Mouse (Mus musculus) megakaryocyte-erythroid progenitor cell, adult 5-6 weeks (primary cell): ENCODE results near the gene Slc44a5. TPM values are rescaled to one million over a fixed set of nuclear protein-coding genes. Genes with fewer than 3 reads are reported as not detected.
"Not testable (repeated sequence)": the region's sequence is repeated elsewhere in the genome, so short reads cannot be mapped to it uniquely, and the experiment has no call there.

Experiments used
- ATAC-seq: replicated peaks from 2 replicates; pipeline ENCODE4 v1.8.0; 2016; ENCODE audit warnings: mild to moderate bottlenecking, inconsistent platforms; ENCODE audit not compliant: severe bottlenecking, poor library complexity, low FRiP score, low TSS enrichment
- total RNA-seq, 2 experiments: library from RNA; stranded (forward) in 1 of 2; stranded (reverse) in 1 of 2; fragments of 200-1000, 215-1000 nt in 1 of 2; fragments of >200 nt in 1 of 2; fragmentation: Nextera tagmentation in 1 of 2; gene quantifications; 2 replicates each; pipeline ENCODE4 v1.2.3; 2014 to 2017

Slc44a5 gene
- total RNA-seq, 2 experiments from 2014 or later: 0.28 TPM; not detected in 1

- no peak for ATAC-seq
Measured at GRCm38 (mm10) chr3:154200422-154200828, 227.2 kb downstream of the Slc44a5 start.

GRCm38 (mm10) chr3:154201796-154202195, 228.6 kb downstream of the Slc44a5 start:
- no peak for ATAC-seq

GRCm38 (mm10) chr3:154202383-154202782, 229.1 kb downstream of the Slc44a5 start:
- ATAC-seq: no peak

- ATAC-seq: no peak
Measured at GRCm38 (mm10) chr3:154208479-154208878, 235.2 kb downstream of the Slc44a5 start.

GRCm38 (mm10) chr3:154209201-154209754, 236.0 kb downstream of the Slc44a5 start:
- ATAC-seq: no peak

- ATAC-seq: no peak
Measured at GRCm38 (mm10) chr3:154209776-154210430, 236.7 kb downstream of the Slc44a5 start.

GRCm38 (mm10) chr3:154210431-154211055, 237.3 kb downstream of the Slc44a5 start:
- ATAC-seq: no peak

GRCm38 (mm10) chr3:154212551-154212950, 239.3 kb downstream of the Slc44a5 start:
- peak; percentile 66 for ATAC-seq

- ATAC-seq: no peak
Measured at GRCm38 (mm10) chr3:154215309-154215708, 242.1 kb downstream of the Slc44a5 start.

GRCm38 (mm10) chr3:154215779-154216178, 242.5 kb downstream of the Slc44a5 start:
- ATAC-seq: 0 out of 2 replicates have a peak, but pooled peaks have one; percentile 42

GRCm38 (mm10) chr3:154222141-154222591, 248.9 kb downstream of the Slc44a5 start:
- no peak for ATAC-seq

- no peak for ATAC-seq
Measured at GRCm38 (mm10) chr3:154222688-154223087, 249.5 kb downstream of the Slc44a5 start.

GRCm38 (mm10) chr3:154226100-154226752, 253.0 kb downstream of the Slc44a5 start:
- peak; percentile 93 for ATAC-seq

GRCm38 (mm10) chr3:154244932-154245331, 271.7 kb downstream of the Slc44a5 start:
- ATAC-seq: no peak

GRCm38 (mm10) chr3:154251486-154251885, 278.2 kb downstream of the Slc44a5 start:
- no peak for ATAC-seq

GRCm38 (mm10) chr3:154252219-154252618, 279.0 kb downstream of the Slc44a5 start:
- ATAC-seq: no peak

- ATAC-seq: not testable (repeated sequence)
Measured at GRCm38 (mm10) chr3:154254187-154254586, 281.0 kb downstream of the Slc44a5 start.

GRCm38 (mm10) chr3:154257312-154257711, 284.1 kb downstream of the Slc44a5 start:
- no peak for ATAC-seq

- no peak for ATAC-seq
Measured at GRCm38 (mm10) chr3:154268313-154268712, 295.1 kb downstream of the Slc44a5 start.

- peak; percentile 99 for ATAC-seq
Measured at GRCm38 (mm10) chr3:154269757-154270366, 296.6 kb downstream of the Slc44a5 start.
